Mouse (Mus musculus) adrenal gland, adult 18-20 months (tissue): ENCODE results near the gene Gm11596. TPM values are rescaled to one million over a fixed set of nuclear protein-coding genes. Genes with fewer than 3 reads are reported as not detected.
"Not testable (repeated sequence)": the region's sequence is repeated elsewhere in the genome, so short reads cannot be mapped to it uniquely, and the experiment has no call there.

ENCODE experiments used
- DNase-seq, 2 experiments: peaks; one replicate each; pipeline ENCODE4 v3.0.0; 2021 to 2022; ENCODE audit warnings: low spot score in 2 of 2
- long read RNA-seq, 2 experiments: library from polyadenylated mRNA; stranded (forward); transcript quantifications; one replicate each; pipeline ENCODE4 v2.0.0; 2021
- total RNA-seq, 2 experiments: library from RNA; stranded (reverse); gene quantifications; 1 replicate in 1 of 2; 2 replicates in 1 of 2; pipeline ENCODE4 v1.2.3; 2021

Gm11596 gene
- total RNA-seq: not detected
- long read RNA-seq, experiment 1: 0 reads
- long read RNA-seq, experiment 2: 0 reads

- no peak for DNase-seq
These were observed at the start of gene Gm11596 for GRCm38 (mm10) chr11:99793367-99793766. Gm11596 (minus strand) TSS chr11:99793467.

GRCm38 (mm10) chr11:99842185-99842584 lies 48.9 kb upstream of the Gm11596 start:
- no peak for DNase-seq

GRCm38 (mm10) chr11:99837966-99838365 lies 44.7 kb upstream of the Gm11596 start, which contains the start of gene 2300003K06Rik:
2300003K06Rik (minus strand) TSS chr11:99838066.
- DNase-seq: no peak

- not testable (repeated sequence) for DNase-seq
These were observed 22.3 kb upstream of the Gm11596 start, which contains the start of gene Gm11564 for GRCm38 (mm10) chr11:99815566-99815965. Gm11564 (minus strand) TSS chr11:99815666.

- DNase-seq: not testable (repeated sequence)
These were observed 16.5 kb upstream of the Gm11596 start, which contains the start of gene Krtap4-13 for GRCm38 (mm10) chr11:99809792-99810191. Krtap4-13 (minus strand) TSS chr11:99809892.

- DNase-seq: not testable (repeated sequence)
These were observed 11.1 kb upstream of the Gm11596 start, which contains the start of gene Gm11554 for GRCm38 (mm10) chr11:99804346-99804745. Gm11554 (minus strand) TSS chr11:99804446.

GRCm38 (mm10) chr11:99798832-99799231 lies 5.6 kb upstream of the Gm11596 start, which contains the start of gene Gm11569:
Gm11569 (minus strand) TSS chr11:99798932.
- not testable (repeated sequence) for DNase-seq

GRCm38 (mm10) chr11:99784900-99785299 lies 8.4 kb downstream of the Gm11596 start, which contains the start of gene Krtap4-9:
Krtap4-9 (plus strand) TSS chr11:99785200.
- not testable (repeated sequence) for DNase-seq

- DNase-seq: no peak
These were observed 12.7 kb downstream of the Gm11596 start, which contains the start of gene Krtap4-8 for GRCm38 (mm10) chr11:99780604-99781003. Krtap4-8 (minus strand) TSS chr11:99780704.

GRCm38 (mm10) chr11:99778401-99778800 lies 14.9 kb downstream of the Gm11596 start:
- no peak for DNase-seq

- not testable (repeated sequence) for DNase-seq
These were observed 20.5 kb downstream of the Gm11596 start, which contains the start of gene Gm11595 for GRCm38 (mm10) chr11:99772813-99773212. Gm11595 (minus strand) TSS chr11:99772913.

- DNase-seq: no peak
These were observed 24.9 kb downstream of the Gm11596 start for GRCm38 (mm10) chr11:99768410-99768809.

- no peak for DNase-seq
These were observed 34.4 kb downstream of the Gm11596 start for GRCm38 (mm10) chr11:99758877-99759276.

GRCm38 (mm10) chr11:99743985-99744384 lies 49.3 kb downstream of the Gm11596 start:
- no peak for DNase-seq

Other genes with a start within 250 kb of the Gm11596 start
- gene Krtap3-3, start 242.6 kb downstream of the Gm11596 start, total RNA-seq: not detected
- not detected for gene Krtap3-2, start 236.6 kb downstream of the Gm11596 start, total RNA-seq
- gene Gm11939, start 234.0 kb downstream of the Gm11596 start, total RNA-seq: not detected
- gene Krtap3-1, start 226.8 kb downstream of the Gm11596 start, total RNA-seq: not detected
- gene Krtap1-5, start 212.5 kb downstream of the Gm11596 start, total RNA-seq: not detected
- gene Krtap1-4, start 209.8 kb downstream of the Gm11596 start, total RNA-seq: not detected
- not detected for gene Krtap1-3, start 202.1 kb downstream of the Gm11596 start, total RNA-seq
- not detected for gene Krtap9-3, start 195.4 kb downstream of the Gm11596 start, total RNA-seq
- gene Gm11938, start 190.2 kb downstream of the Gm11596 start, total RNA-seq: not detected
- not detected for gene Gm11937, start 183.3 kb downstream of the Gm11596 start, total RNA-seq
- not detected for gene Krtap2-4, start 178.6 kb downstream of the Gm11596 start, total RNA-seq
- not detected for gene Gm11562, start 173.0 kb downstream of the Gm11596 start, total RNA-seq
- gene Krtap4-1, start 165.2 kb downstream of the Gm11596 start, total RNA-seq: not detected
- not detected for gene Krtap4-2, start 158.4 kb downstream of the Gm11596 start, total RNA-seq
- gene Krtap4-7, start 149.4 kb downstream of the Gm11596 start, total RNA-seq: not detected
- gene Gm11555, start 143.2 kb downstream of the Gm11596 start, total RNA-seq: not detected
- not detected for gene Gm11563, start 134.5 kb downstream of the Gm11596 start, total RNA-seq
- not detected for gene Krtap4-6, start 127.5 kb downstream of the Gm11596 start, total RNA-seq
- not detected for gene Gm14190, start 102.7 kb downstream of the Gm11596 start, total RNA-seq
- not detected for gene Gm14180, start 59.2 kb downstream of the Gm11596 start, total RNA-seq
- gene Gm11595, start 20.6 kb downstream of the Gm11596 start, total RNA-seq: not detected
- not detected for gene Krtap4-8, start 12.8 kb downstream of the Gm11596 start, total RNA-seq
- not detected for gene Krtap4-9, start 8.3 kb downstream of the Gm11596 start, total RNA-seq
- gene Gm11569, start 5.5 kb upstream of the Gm11596 start, total RNA-seq: not detected
- gene Gm11554, start 11.0 kb upstream of the Gm11596 start, total RNA-seq: not detected
- gene Krtap4-13, start 16.4 kb upstream of the Gm11596 start, total RNA-seq: not detected
- gene Gm11564, start 22.2 kb upstream of the Gm11596 start, total RNA-seq: not detected
- gene 2300003K06Rik, start 44.6 kb upstream of the Gm11596 start, total RNA-seq: not detected
- gene Krtap4-16, start 58.1 kb upstream of the Gm11596 start, total RNA-seq: not detected
- gene Gm11568, start 64.5 kb upstream of the Gm11596 start, total RNA-seq: not detected
- gene Gm11559, start 71.0 kb upstream of the Gm11596 start, total RNA-seq: not detected
- not detected for gene Krtap9-1, start 79.9 kb upstream of the Gm11596 start, total RNA-seq
- not detected for gene Gm11567, start 85.7 kb upstream of the Gm11596 start, total RNA-seq
- gene Krtap31-1, start 114.5 kb upstream of the Gm11596 start, total RNA-seq: not detected
- gene Gm11565, start 121.3 kb upstream of the Gm11596 start, total RNA-seq: not detected
- gene Krtap31-2, start 142.8 kb upstream of the Gm11596 start, total RNA-seq: not detected
- gene Krtap9-5, start 155.0 kb upstream of the Gm11596 start, total RNA-seq: not detected
- gene Krtap29-1, start 185.6 kb upstream of the Gm11596 start, total RNA-seq: not detected
- gene Krtap16-1, start 193.1 kb upstream of the Gm11596 start, total RNA-seq: not detected
- gene Krtap17-1, start 200.5 kb upstream of the Gm11596 start, total RNA-seq: not detected
- gene Krt33a, start 222.7 kb upstream of the Gm11596 start, total RNA-seq: not detected
- not detected for gene Krt33b, start 236.4 kb upstream of the Gm11596 start, total RNA-seq
- not detected for gene Krt34, start 248.1 kb upstream of the Gm11596 start, total RNA-seq